ENCODE assay signal across 19 mouse cellular contexts in the genomic region with DNA sequence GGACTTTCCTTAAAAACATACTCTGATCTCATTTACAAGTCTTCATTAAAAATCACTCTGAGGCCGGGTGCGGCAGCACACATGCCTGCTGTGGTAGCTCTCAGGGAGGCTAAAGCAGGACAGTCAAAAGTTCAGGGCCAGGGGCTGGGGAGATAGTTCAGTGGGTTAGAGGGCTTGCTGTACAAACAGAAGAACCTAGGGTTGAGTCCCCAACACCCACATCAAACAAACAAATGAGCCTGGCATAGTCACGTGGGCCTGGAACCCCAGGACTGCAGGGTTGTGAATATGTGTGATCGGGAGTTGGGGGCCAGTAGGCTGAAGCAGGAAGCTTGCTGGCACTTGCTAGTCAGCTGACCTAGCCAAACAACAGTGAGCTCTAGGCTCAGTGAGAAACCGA.
"Had no signal": no experiment of that assay in that cellular context is flagged by ENCODE, and none has a peak within 500 bp of the region (broad histone marks: within the 10 kb centered on the region; RNA-seq: fewer than 3 reads in every experiment).

No protein-coding gene starts in this region.

- H3K4me2 ChIP-seq: liver, embryonic 13.5 days; lung, embryonic 14.5 days; midbrain, embryonic 13.5 days; neural tube, embryonic 13.5 days; stomach, embryonic 15.5 days had no signal

- H3K4me3 ChIP-seq: left cerebral cortex, adult 2 months; liver, embryonic 13.5 days; megakaryocyte, embryonic 14.5 days; midbrain, embryonic 10.5 days; midbrain, embryonic 13.5 days; myocyte; neural tube, embryonic 13.5 days; stomach, embryonic 15.5 days had no signal

- H3K27me3 ChIP-seq: liver, embryonic 13.5 days; megakaryocyte, embryonic 14.5 days; midbrain, embryonic 13.5 days; neural tube, embryonic 13.5 days; stomach, embryonic 15.5 days had no signal

- H3K4me1 ChIP-seq: megakaryocyte, embryonic 14.5 days; midbrain, embryonic 13.5 days had no signal

- H3K9me3 ChIP-seq: liver, embryonic 13.5 days; midbrain, embryonic 10.5 days; midbrain, embryonic 13.5 days; neural tube, embryonic 13.5 days; stomach, embryonic 15.5 days had no signal

- H3K9ac ChIP-seq: liver, embryonic 13.5 days; liver, postnatal 0 days; lung, embryonic 14.5 days; midbrain, embryonic 13.5 days; neural tube, embryonic 13.5 days; stomach, embryonic 15.5 days had no signal

- H3K27ac ChIP-seq: left cerebral cortex, adult 2 months; liver, embryonic 13.5 days; midbrain, embryonic 10.5 days; midbrain, embryonic 13.5 days; neural tube, embryonic 13.5 days; stomach, embryonic 15.5 days had no signal

- DNase-seq: kidney, adult 18-20 months; kidney, adult 9 months; kidney, postnatal 14 days; kidney, postnatal 4 days; liver, embryonic 13.5 days; liver, postnatal 0 days; lung, embryonic 14.5 days; retina, postnatal 1 day; right cerebral cortex, postnatal 25 days; spleen, adult 18-20 months; thymus, adult 18-20 months; thymus, postnatal 4 days had no signal
